Mouse (Mus musculus): ENCODE data around the gene Styk1. TPM values are rescaled to one million over a fixed set of nuclear protein-coding genes. Genes with fewer than 3 reads are reported as not detected.

The Styk1 gene
- 0.21 TPM for polyA plus RNA-seq (2017; shearing (Covaris generic))

DNA sequence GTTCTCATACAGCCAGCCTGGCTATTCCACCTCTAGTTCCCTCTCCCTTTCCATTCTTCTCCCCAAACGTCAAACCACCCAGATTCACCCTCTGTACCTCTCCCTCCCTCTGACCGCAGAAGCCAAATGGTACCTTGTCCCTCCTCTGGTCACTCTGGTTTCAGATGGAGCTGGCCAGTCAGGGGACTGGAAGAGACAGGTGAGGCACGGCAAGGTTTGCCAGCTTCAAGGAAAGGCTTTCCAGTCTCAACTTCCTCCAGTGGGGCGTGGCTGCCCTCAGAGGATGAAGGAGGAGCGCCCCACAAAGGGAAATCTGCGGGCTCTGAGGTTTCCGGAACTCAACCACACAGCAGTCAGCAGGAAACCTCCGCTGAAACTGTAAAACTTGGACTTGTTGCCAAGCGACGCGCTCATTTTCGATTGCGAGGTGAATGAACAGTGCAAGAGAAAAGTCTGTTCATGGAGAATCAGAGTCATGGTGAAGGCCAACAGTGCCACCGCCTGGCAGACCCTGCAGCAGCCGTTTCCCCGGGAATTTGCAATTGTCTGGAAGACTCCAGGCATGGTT is at the start of gene Styk1:
Styk1 (minus strand) TSS at position 246 of the 568 bp plus-strand sequence.

DNA sequence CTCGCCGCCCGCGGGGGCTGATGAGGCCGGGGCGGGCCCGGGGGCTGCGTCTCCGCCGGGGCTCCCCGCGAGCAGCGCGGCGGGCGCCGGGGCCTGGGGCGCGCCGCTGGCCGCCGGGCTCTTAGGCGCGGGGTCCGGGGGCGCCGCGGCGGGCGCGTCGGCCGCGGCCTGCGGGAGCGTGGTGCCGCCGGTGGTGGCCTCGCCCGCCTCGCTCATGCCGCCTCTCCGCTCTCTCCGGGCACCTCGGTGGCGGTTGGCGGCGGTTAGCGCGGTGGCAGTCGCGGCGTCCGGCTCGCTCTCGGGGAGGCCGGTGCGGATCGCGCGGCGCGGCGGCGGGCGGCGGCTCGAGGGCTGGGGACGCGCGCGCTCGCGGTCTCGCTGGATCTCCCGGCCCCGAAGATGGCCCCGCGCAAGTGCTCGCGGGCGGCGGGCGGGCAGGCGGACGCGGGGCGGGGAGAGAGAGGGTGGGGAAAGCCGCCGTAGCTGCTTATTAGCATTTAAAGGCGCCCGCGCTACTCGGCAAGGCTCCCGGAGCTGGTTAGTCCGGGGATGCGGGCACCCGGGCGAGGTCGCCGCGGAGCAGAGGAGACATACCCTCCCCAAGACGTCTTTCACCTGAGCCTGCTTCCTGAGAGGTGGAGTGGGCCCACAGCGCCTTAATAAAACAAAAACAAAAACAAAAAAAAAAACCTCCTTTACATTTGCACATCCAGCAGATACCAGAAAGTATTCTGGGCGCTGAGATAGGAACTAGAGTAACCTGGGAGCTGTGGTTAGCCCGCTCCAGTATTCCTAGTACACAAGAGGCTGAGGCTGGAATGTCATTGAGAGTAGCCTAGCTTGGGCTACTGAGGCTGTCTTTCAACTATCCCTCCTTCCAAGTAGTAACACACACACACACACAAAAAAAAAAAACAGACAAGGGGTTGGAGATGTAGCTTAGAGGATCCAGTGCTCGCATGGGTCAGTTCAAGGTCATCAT is 34.9 kb upstream of the Styk1 start, which contains the start of gene Ybx3:
Ybx3 (minus strand) TSS at position 437 of the 982 bp plus-strand sequence.

DNA sequence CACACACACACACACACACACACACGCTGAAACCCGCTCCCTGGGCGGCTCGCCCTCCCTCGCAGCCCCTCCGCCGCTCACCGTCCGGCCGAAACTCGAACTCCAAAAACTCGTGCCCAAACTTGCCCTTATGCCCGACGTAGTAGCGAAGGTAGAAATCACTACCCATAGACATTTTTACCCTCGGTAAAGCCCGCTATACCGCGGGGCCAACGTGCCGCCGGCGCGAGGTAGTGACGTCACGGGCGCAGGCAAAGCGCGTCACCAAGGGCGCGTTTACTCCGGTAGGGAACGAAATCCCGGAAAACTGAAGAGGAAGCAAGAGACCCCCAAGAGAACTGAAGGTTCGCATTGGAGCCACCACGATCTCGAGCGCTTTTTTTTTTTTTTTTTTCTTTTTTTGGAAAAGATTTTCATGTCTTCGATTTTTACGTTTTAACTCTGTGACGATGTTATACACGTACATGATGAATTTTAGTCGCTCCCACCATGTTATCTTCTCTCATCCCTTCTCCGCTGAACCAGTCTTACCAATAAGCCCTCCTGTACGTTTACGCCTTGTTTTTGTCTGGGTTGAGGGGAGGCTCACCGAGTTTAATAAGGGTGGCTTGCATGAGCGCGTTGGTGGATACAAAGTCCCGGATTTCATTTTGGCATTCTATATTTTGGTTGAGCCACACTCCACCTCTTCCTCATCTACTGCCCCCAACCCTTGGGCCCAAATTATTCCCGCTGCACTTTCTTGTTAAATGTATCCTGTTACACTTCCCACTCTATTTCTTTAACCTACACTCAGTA is 60.2 kb downstream of the Styk1 start, which contains the start of gene Magohb:
Magohb (minus strand) TSS at position 254 of the 798 bp plus-strand sequence.

Other genes starting within 250 kb of the Styk1 start
- gene Klra2, start 106.2 kb downstream of the Styk1 start, polyA plus RNA-seq (2017; shearing (Covaris generic)) = not detected
- 28.8 TPM for gene Magohb, start 60.4 kb downstream of the Styk1 start, polyA plus RNA-seq (2017; shearing (Covaris generic))
- 6.9 TPM for gene Ybx3, start 34.9 kb upstream of the Styk1 start, polyA plus RNA-seq (2017; shearing (Covaris generic))
- gene 5430401F13Rik, start 132.8 kb upstream of the Styk1 start, polyA plus RNA-seq (2017; shearing (Covaris generic)) = not detected
- gene Gm6619, start 132.8 kb upstream of the Styk1 start, polyA plus RNA-seq (2017; shearing (Covaris generic)) = 0.47 TPM